Mouse (Mus musculus): ENCODE measurements at regions not wholly inside any gene's neighbourhood (a gene's known extent, or its start where the extent isn't known, plus 50 kb on each side); places are given as distances from the start of the nearest gene placed in this dataset.

- H3K4me3 ChIP-seq (replicated peaks; ENCODE audit: extremely low read depth, low read depth, low read length) = no peak overlapping the region
- WGBS = 59% methylated on average over 1 of the region's 1 CpGs
- DNase-seq = no peak
- no peaks in the 10 kb centered on the region for H3K4me1 ChIP-seq (ENCODE audit: control insufficient read depth, insufficient read depth, low read length)
- TF ChIP-seq CTCF (IDR thresholded peaks at IDR 0.05; ENCODE audit: insufficient read depth, low read length) (0 out of 2 replicates have a peak, but pooled peaks have one; percentile 1), POLR2A (IDR thresholded peaks at IDR 0.05; ENCODE audit: borderline replicate concordance, extremely low read depth, low read depth, low read length) (no peak)
These were observed 172.5 kb downstream of the Nucb2 start for GRCm38 (mm10) chr7:116676696-116677095.

DNA sequence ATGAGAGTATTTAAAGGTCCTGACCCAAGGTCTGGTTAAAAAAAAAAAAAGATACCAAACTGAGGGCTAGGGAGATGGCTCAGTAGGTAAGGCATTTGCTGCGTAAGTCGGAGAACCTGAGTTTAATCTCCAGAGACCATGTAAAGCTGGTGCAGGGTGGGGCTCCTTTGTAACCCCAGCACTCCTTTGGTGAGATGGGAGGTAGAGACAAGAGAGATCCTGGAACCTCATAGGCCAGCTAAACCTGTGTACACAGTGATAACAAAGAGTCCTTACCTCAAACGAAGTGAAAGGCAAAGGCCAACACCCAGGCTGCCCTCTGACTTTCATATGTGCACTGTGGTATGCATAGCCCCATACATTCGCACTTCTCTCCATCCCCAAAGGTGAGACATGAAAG is 175.0 kb downstream of the Nucb2 start:
- DNase-seq = no peak
- Histone ChIP-seq H3K4me3 (replicated peaks; ENCODE audit: extremely low read depth, low read depth, low read length) (no peak overlapping the region), H3K4me1 (ENCODE audit: control insufficient read depth, insufficient read depth, low read length) (no peaks in the 10 kb centered on the region)
- WGBS = 63% methylated on average over 4 of the region's 4 CpGs
- TF ChIP-seq POLR2A (IDR thresholded peaks at IDR 0.05; ENCODE audit: borderline replicate concordance, extremely low read depth, low read depth, low read length) = no peak
- no peak for TF ChIP-seq CTCF (IDR thresholded peaks at IDR 0.05; ENCODE audit: insufficient read depth, low read length)

DNA sequence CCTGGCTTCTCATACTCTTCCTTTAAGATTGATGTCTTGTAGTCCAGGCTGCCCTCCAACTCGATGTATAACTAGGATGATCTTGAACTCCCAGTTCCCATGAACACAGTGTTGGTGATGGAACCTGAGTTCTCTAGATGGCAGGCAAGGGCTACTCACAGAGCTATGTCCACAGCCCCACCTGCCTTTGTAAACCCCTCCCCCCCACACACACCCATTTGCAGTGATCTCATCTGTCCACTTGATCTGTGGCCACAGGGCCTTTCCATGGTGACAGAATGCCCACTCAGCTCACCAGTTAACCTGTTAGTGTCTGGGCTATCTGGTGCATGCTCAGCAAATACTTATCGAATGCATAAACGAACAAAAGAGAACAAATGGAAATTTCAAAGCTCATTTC is 176.4 kb downstream of the Nucb2 start:
- TF ChIP-seq POLR2A (IDR thresholded peaks at IDR 0.05; ENCODE audit: borderline replicate concordance, extremely low read depth, low read depth, low read length) (no peak), CTCF (IDR thresholded peaks at IDR 0.05; ENCODE audit: insufficient read depth, low read length) (no peak)
- Histone ChIP-seq H3K4me3 (replicated peaks; ENCODE audit: extremely low read depth, low read depth, low read length) (no peak overlapping the region), H3K4me1 (ENCODE audit: control insufficient read depth, insufficient read depth, low read length) (no peaks in the 10 kb centered on the region)
- no peak for DNase-seq
- 59% methylated on average over 3 of the region's 3 CpGs for WGBS

DNA sequence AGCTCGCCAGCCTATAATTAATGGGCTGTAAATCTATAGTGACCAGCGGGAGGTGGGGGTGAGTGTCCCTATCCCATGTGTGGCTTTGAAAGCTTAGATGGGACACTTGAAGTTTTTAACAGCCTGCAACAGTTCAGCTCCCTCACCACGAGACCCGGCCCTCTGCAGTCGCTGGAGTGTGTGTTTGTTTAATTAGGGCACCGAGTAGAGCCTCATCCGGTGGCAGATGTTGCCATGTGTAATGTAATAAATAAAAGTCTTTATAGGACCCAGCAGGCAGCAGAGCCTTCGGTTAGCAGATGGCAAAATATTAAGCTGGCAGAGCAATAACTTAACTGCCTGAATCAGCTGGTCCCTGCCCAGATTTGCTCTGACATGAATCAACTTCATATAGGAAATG is 177.1 kb downstream of the Nucb2 start:
- Histone ChIP-seq H3K4me3 (replicated peaks; ENCODE audit: extremely low read depth, low read depth, low read length) (no peak overlapping the region), H3K4me1 (ENCODE audit: control insufficient read depth, insufficient read depth, low read length) (no peaks in the 10 kb centered on the region)
- 24% methylated on average over 8 of the region's 8 CpGs for WGBS
- TF ChIP-seq CTCF (IDR thresholded peaks at IDR 0.05; ENCODE audit: insufficient read depth, low read length) = no peak
- no peak for TF ChIP-seq POLR2A (IDR thresholded peaks at IDR 0.05; ENCODE audit: borderline replicate concordance, extremely low read depth, low read depth, low read length)
- no peak for DNase-seq

DNA sequence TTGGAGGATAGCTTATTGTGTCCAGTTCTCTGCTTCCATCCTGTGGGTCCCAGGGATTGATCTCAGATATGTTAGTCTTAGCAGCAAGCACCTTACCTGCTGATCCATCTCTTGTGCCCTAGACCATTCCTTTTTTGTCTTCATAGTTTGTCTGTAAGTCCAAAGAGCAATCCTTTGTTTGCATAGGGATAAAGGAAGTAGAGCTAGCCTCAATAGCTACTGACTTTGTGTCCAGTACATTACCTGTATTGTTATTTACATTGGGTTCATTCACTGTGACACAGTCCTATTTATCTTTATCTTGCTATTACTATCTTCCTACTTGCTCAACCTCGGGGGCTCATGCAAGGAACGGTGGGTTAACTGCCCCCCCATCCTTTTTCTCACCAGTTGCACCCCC is 196.2 kb downstream of the Nucb2 start:
- WGBS = 59% methylated on average over 2 of the region's 2 CpGs
- TF ChIP-seq CTCF (IDR thresholded peaks at IDR 0.05; ENCODE audit: insufficient read depth, low read length) (no peak), POLR2A (IDR thresholded peaks at IDR 0.05; ENCODE audit: borderline replicate concordance, extremely low read depth, low read depth, low read length) (no peak)

GRCm38 (mm10) chr7:116701466-116702342 is 197.5 kb downstream of the Nucb2 start:
- DNase-seq = peak; percentile 31
- Histone ChIP-seq H3K4me3 (replicated peaks; ENCODE audit: extremely low read depth, low read depth, low read length) (no peak overlapping the region), H3K4me1 (ENCODE audit: control insufficient read depth, insufficient read depth, low read length) (no peaks in the 10 kb centered on the region)
- WGBS = 30% methylated on average over 14 of the region's 14 CpGs
- TF ChIP-seq CTCF (IDR thresholded peaks at IDR 0.05; ENCODE audit: insufficient read depth, low read length) (peak; percentile 65), POLR2A (IDR thresholded peaks at IDR 0.05; ENCODE audit: borderline replicate concordance, extremely low read depth, low read depth, low read length) (no peak)

More for the DNA sequence above, 196.2 kb downstream of the Nucb2 start:
- Histone ChIP-seq H3K4me1 (ENCODE audit: control insufficient read depth, insufficient read depth, low read length) (no peaks in the 10 kb centered on the region), H3K4me3 (replicated peaks; ENCODE audit: extremely low read depth, low read depth, low read length) (no peak overlapping the region)
- DNase-seq = no peak

GRCm38 (mm10) chr7:116702596-116702995 is 198.4 kb downstream of the Nucb2 start:
- 92% methylated on average over 2 of the region's 2 CpGs for WGBS
- TF ChIP-seq CTCF (IDR thresholded peaks at IDR 0.05; ENCODE audit: insufficient read depth, low read length) = no peak
- no peak for TF ChIP-seq POLR2A (IDR thresholded peaks at IDR 0.05; ENCODE audit: borderline replicate concordance, extremely low read depth, low read depth, low read length)

DNA sequence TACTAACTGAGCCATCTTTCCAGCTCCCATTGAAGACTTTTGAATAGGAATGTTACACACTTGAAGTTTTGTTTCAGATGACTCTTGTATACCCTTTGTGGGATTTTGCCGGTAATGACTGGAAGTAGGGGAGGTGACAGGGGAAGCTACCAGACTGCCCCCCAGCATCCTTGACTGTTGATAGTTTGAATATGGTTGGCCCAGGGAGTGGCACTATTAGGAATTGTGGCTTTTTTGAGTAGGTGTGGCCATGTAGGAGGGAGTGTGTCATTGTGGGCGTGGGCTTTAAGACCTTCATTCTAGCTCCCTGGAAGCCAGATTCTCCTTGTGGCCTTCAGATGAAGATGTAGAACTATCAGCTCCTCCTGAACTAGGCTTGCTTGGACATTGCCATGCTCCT is 207.4 kb downstream of the Nucb2 start:
- no peak for TF ChIP-seq CTCF (IDR thresholded peaks at IDR 0.05; ENCODE audit: insufficient read depth, low read length)
- no peak for TF ChIP-seq POLR2A (IDR thresholded peaks at IDR 0.05; ENCODE audit: borderline replicate concordance, extremely low read depth, low read depth, low read length)
- no peaks in the 10 kb centered on the region for H3K4me1 ChIP-seq (ENCODE audit: control insufficient read depth, insufficient read depth, low read length)
- 83% methylated on average over 2 of the region's 2 CpGs for WGBS
- DNase-seq = no peak
- H3K4me3 ChIP-seq (replicated peaks; ENCODE audit: extremely low read depth, low read depth, low read length) = no peak overlapping the region

More at GRCm38 (mm10) chr7:116702596-116702995, 198.4 kb downstream of the Nucb2 start:
- Histone ChIP-seq H3K4me3 (replicated peaks; ENCODE audit: extremely low read depth, low read depth, low read length) (no peak overlapping the region), H3K4me1 (ENCODE audit: control insufficient read depth, insufficient read depth, low read length) (no peaks in the 10 kb centered on the region)
- DNase-seq = no peak

GRCm38 (mm10) chr7:116713200-116713599 is 209.0 kb downstream of the Nucb2 start:
- DNase-seq = no peak
- 58% methylated on average over 8 of the region's 8 CpGs for WGBS

More at GRCm38 (mm10) chr7:116713200-116713599, 209.0 kb downstream of the Nucb2 start:
- Histone ChIP-seq H3K4me1 (ENCODE audit: control insufficient read depth, insufficient read depth, low read length) (no peaks in the 10 kb centered on the region), H3K4me3 (replicated peaks; ENCODE audit: extremely low read depth, low read depth, low read length) (no peak overlapping the region)
- TF ChIP-seq POLR2A (IDR thresholded peaks at IDR 0.05; ENCODE audit: borderline replicate concordance, extremely low read depth, low read depth, low read length) = no peak
- TF ChIP-seq CTCF (IDR thresholded peaks at IDR 0.05; ENCODE audit: insufficient read depth, low read length) = no peak

Data from lung, adult 2 months (tissue).